7 mouse cellular contexts compared by ENCODE assay signal in genomic region chr6:125165328-125165891, GRCm38 (mm10). TPM values are rescaled to one million over a fixed set of nuclear protein-coding genes. Genes with fewer than 3 reads are reported as not detected.
DNase-seq lines count a peak whose midpoint lies in the region; ATAC-seq and TF ChIP-seq lines count a peak whose summit lies in the region.

No protein-coding gene starts in this region.

- no peaks in the 10 kb centered on the region for H3K9me3 ChIP-seq in intestine, postnatal 0 days (ENCODE audit: control insufficient read depth)
- no peaks in the 10 kb centered on the region for H3K9me3 ChIP-seq in midbrain, embryonic 12.5 days

- peak; percentile 97 for DNase-seq in adrenal gland, adult 2 months
- DNase-seq in embryo, embryonic 11.5 days (ENCODE audit: low read depth, low spot score): peak; percentile 95
- DNase-seq in gastrocnemius, postnatal 36 days: peak; percentile 94 to 96
- DNase-seq in left cerebral cortex, postnatal 4 days: peak; percentile 98

- peak overlapping the region; percentile 76 for H3K9ac ChIP-seq in intestine, postnatal 0 days (ENCODE audit: low read depth, low read length)
- H3K9ac ChIP-seq in midbrain, embryonic 12.5 days (replicated peaks): peak overlapping the region; percentile 97

- peaks cover 12% of the 10 kb centered on the region; the same call in 1 of the 2 replicates for H3K4me1 ChIP-seq in intestine, postnatal 0 days (replicated peaks; ENCODE audit: control insufficient read depth, insufficient read depth, low read length)
- peaks cover 44% of the 10 kb centered on the region for H3K4me1 ChIP-seq in midbrain, embryonic 12.5 days
- peaks cover 23% of the 10 kb centered on the region for H3K4me1 ChIP-seq in small intestine, adult 2 months (ENCODE audit: control insufficient read depth, insufficient read depth, insufficient read length, low read length)

- intact Hi-C loops in gastrocnemius, postnatal 36 days (cut with DNase I): no loop called here
- intact Hi-C loops in left cerebral cortex, postnatal 4 days (cut with DNase I): no loop called here

- H3K4me3 ChIP-seq in intestine, postnatal 0 days (ENCODE audit: low read depth, low read length): peak overlapping the region; percentile 84
- H3K4me3 ChIP-seq in midbrain, embryonic 12.5 days: peak overlapping the region; percentile 86
- H3K4me3 ChIP-seq in small intestine, adult 2 months (ENCODE audit: low read depth, low read length): peak overlapping the region; percentile 80

- ATAC-seq in intestine, postnatal 0 days: peak; percentile 81
- ATAC-seq in midbrain, embryonic 12.5 days (ENCODE audit: low FRiP score, low read depth): peak; percentile 90

- peaks cover 40% of the 10 kb centered on the region for H3K36me3 ChIP-seq in intestine, postnatal 0 days (ENCODE audit: control insufficient read depth, insufficient read depth)
- peaks cover 55% of the 10 kb centered on the region for H3K36me3 ChIP-seq in midbrain, embryonic 12.5 days
- peaks cover 28% of the 10 kb centered on the region for H3K36me3 ChIP-seq in small intestine, adult 2 months (ENCODE audit: control insufficient read depth, insufficient read depth, low read length)

- no peak for TF ChIP-seq CTCF in intestine, postnatal 0 days (IDR thresholded peaks at IDR 0.05; ENCODE audit: low read depth)
- no peak for TF ChIP-seq CTCF in small intestine, adult 2 months (IDR thresholded peaks at IDR 0.05; ENCODE audit: extremely low read depth, insufficient read length, insufficient replicate concordance, low read depth, low read length)

- peak overlapping the region; percentile 92 for H3K4me2 ChIP-seq in intestine, postnatal 0 days (replicated peaks; ENCODE audit: low read depth)
- H3K4me2 ChIP-seq in midbrain, embryonic 12.5 days (replicated peaks): peak overlapping the region; percentile 96

- H3K27ac ChIP-seq in intestine, postnatal 0 days (ENCODE audit: low read depth, low read length): peak overlapping the region; percentile 92
- H3K27ac ChIP-seq in midbrain, embryonic 12.5 days (replicated peaks): peak overlapping the region; percentile 95
- peak overlapping the region; percentile 90 for H3K27ac ChIP-seq in small intestine, adult 2 months (ENCODE audit: insufficient read depth, low read depth, low read length)

- peak; percentile 100 for TF ChIP-seq POLR2A in small intestine, adult 2 months (IDR thresholded peaks at IDR 0.05; ENCODE audit: low read depth, low read length)

- under 1% methylated on average over 35 of the region's 36 CpGs for whole genome bisulfite sequencing in intestine, postnatal 0 days
- under 1% methylated on average over 36 of the region's 36 CpGs for WGBS in midbrain, embryonic 12.5 days
- WGBS in small intestine, adult 2 months: under 1% methylated on average over 36 of the region's 36 CpGs

- H3K27me3 ChIP-seq in intestine, postnatal 0 days (replicated peaks; ENCODE audit: control insufficient read depth, insufficient read depth, low read length): no peaks in the 10 kb centered on the region
- no peaks in the 10 kb centered on the region for H3K27me3 ChIP-seq in midbrain, embryonic 12.5 days
- no peaks in the 10 kb centered on the region for H3K27me3 ChIP-seq in small intestine, adult 2 months (ENCODE audit: control insufficient read depth, insufficient read depth, low read length)

RNA-seq across cellular contexts. Expression of gene Gapdh, which starts 0.9 kb away (rescaled TPM):
- 1,000 to 10,000 TPM; 2,613 to 2,674 TPM for total RNA-seq in adrenal gland, adult 2 months (2021)
- 2,736 and 3,470 TPM in 2 replicates for polyA plus RNA-seq in adrenal gland, adult 2 months (2012; rRNA removed)
- over 10,000 TPM; 11,568 to 13,182 TPM for total RNA-seq in gastrocnemius, postnatal 36 days (2021)
- 1,338 and 1,629 TPM in 2 replicates for polyA plus RNA-seq in intestine, postnatal 0 days (2015; fragmentation: Nextera tagmentation; extraction: Ambion mirVana)
- total RNA-seq in left cerebral cortex, postnatal 4 days (2021): 1,000 to 10,000 TPM; 1,244 to 1,314 TPM
- 1,933 and 1,972 TPM in 2 replicates for polyA plus RNA-seq in midbrain, embryonic 12.5 days (2016; fragmentation: Nextera tagmentation; extraction: Ambion mirVana)
- 2,785 and 3,321 TPM in 2 replicates for polyA plus RNA-seq in small intestine, adult 2 months (2012; rRNA removed)

RNA-seq across cellular contexts. Expression of gene Iffo1, which starts 20.4 kb away (rescaled TPM):
- total RNA-seq in adrenal gland, adult 2 months (2021): 10 to 100 TPM; 13.8 to 21.4 TPM
- polyA plus RNA-seq in adrenal gland, adult 2 months (2012; rRNA removed): 73.1 and 80.0 TPM in 2 replicates
- total RNA-seq in gastrocnemius, postnatal 36 days (2021): 10 to 100 TPM; 11.6 to 12.3 TPM
- polyA plus RNA-seq in intestine, postnatal 0 days (2015; fragmentation: Nextera tagmentation; extraction: Ambion mirVana): 3.2 and 3.9 TPM in 2 replicates
- 10 to 100 TPM; 27.0 to 28.3 TPM for total RNA-seq in left cerebral cortex, postnatal 4 days (2021)
- 18.7 and 18.8 TPM in 2 replicates for polyA plus RNA-seq in midbrain, embryonic 12.5 days (2016; fragmentation: Nextera tagmentation; extraction: Ambion mirVana)
- polyA plus RNA-seq in small intestine, adult 2 months (2012; rRNA removed): 7.0 and 13.0 TPM in 2 replicates

RNA-seq across cellular contexts. Expression of gene Ncapd2, which starts 26.1 kb away (rescaled TPM):
- 10 to 100 TPM; 20.4 to 25.5 TPM for total RNA-seq in adrenal gland, adult 2 months (2021)
- 25.2 and 28.7 TPM in 2 replicates for polyA plus RNA-seq in adrenal gland, adult 2 months (2012; rRNA removed)
- 10 to 100 TPM in 1 of 2 experiments, 1 to 10 TPM in 1; 8.0 to 13.7 TPM for total RNA-seq in gastrocnemius, postnatal 36 days (2021)
- 17.9 and 19.0 TPM in 2 replicates for polyA plus RNA-seq in intestine, postnatal 0 days (2015; fragmentation: Nextera tagmentation; extraction: Ambion mirVana)
- 10 to 100 TPM; 44.9 to 51.4 TPM for total RNA-seq in left cerebral cortex, postnatal 4 days (2021)
- polyA plus RNA-seq in midbrain, embryonic 12.5 days (2016; fragmentation: Nextera tagmentation; extraction: Ambion mirVana): 183 and 192 TPM in 2 replicates
- polyA plus RNA-seq in small intestine, adult 2 months (2012; rRNA removed): 24.3 and 53.4 TPM in 2 replicates

RNA-seq across cellular contexts. Expression of gene Mrpl51, which starts 26.2 kb away (rescaled TPM):
- 100 to 1,000 TPM; 162 to 208 TPM for total RNA-seq in adrenal gland, adult 2 months (2021)
- 44.2 and 45.1 TPM in 2 replicates for polyA plus RNA-seq in adrenal gland, adult 2 months (2012; rRNA removed)
- total RNA-seq in gastrocnemius, postnatal 36 days (2021): 100 to 1,000 TPM; 212 to 225 TPM
- 270 and 282 TPM in 2 replicates for polyA plus RNA-seq in intestine, postnatal 0 days (2015; fragmentation: Nextera tagmentation; extraction: Ambion mirVana)
- total RNA-seq in left cerebral cortex, postnatal 4 days (2021): 10 to 100 TPM; 67.7 to 72.7 TPM
- polyA plus RNA-seq in midbrain, embryonic 12.5 days (2016; fragmentation: Nextera tagmentation; extraction: Ambion mirVana): 165 and 172 TPM in 2 replicates
- 41.6 and 62.7 TPM in 2 replicates for polyA plus RNA-seq in small intestine, adult 2 months (2012; rRNA removed)

RNA-seq across cellular contexts. Expression of gene Nop2, which starts 33.7 kb away (rescaled TPM):
- total RNA-seq in adrenal gland, adult 2 months (2021): 10 to 100 TPM; 40.9 to 51.7 TPM
- 8.0 and 12.0 TPM in 2 replicates for polyA plus RNA-seq in adrenal gland, adult 2 months (2012; rRNA removed)
- 10 to 100 TPM; 14.6 to 19.0 TPM for total RNA-seq in gastrocnemius, postnatal 36 days (2021)
- 21.9 and 22.6 TPM in 2 replicates for polyA plus RNA-seq in intestine, postnatal 0 days (2015; fragmentation: Nextera tagmentation; extraction: Ambion mirVana)
- total RNA-seq in left cerebral cortex, postnatal 4 days (2021): 10 to 100 TPM; 43.0 to 44.5 TPM
- 54.1 and 56.4 TPM in 2 replicates for polyA plus RNA-seq in midbrain, embryonic 12.5 days (2016; fragmentation: Nextera tagmentation; extraction: Ambion mirVana)
- 6.5 and 7.8 TPM in 2 replicates for polyA plus RNA-seq in small intestine, adult 2 months (2012; rRNA removed)

Comparison
In these comparisons a context has a peak if more than half of its experiments do, and no peak if none do; other contexts are left out.
1. Peak in every context shown above with its lines: DNase-seq, ATAC-seq, H3K4me3 ChIP-seq and H3K27ac ChIP-seq.